Comparison of ENCODE assay signal across 18 mouse cellular contexts in genomic region chr7:16827274-16827673, GRCm38 (mm10). TPM values are rescaled to one million over a fixed set of nuclear protein-coding genes. Genes with fewer than 3 reads are reported as not detected.
DNase-seq lines count a peak whose midpoint lies in the region; ATAC-seq and TF ChIP-seq lines count a peak whose summit lies in the region.
"Had no signal": no experiment of that assay in that cellular context is flagged by ENCODE, and none has a peak within 500 bp of the region (broad histone marks: within the 10 kb centered on the region; RNA-seq: fewer than 3 reads in every experiment).

No protein-coding gene starts in this region.

- no peak for TF ChIP-seq CTCF in left cerebral cortex, adult 2 months (IDR thresholded peaks at IDR 0.05)

- H3K27ac ChIP-seq in left cerebral cortex, adult 2 months, result peak overlapping the region; percentile 62
- H3K27ac ChIP-seq: hindbrain, embryonic 10.5 days; limb, embryonic 10.5 days; neural tube, embryonic 13.5 days had no signal

- intact Hi-C loops in left cerebral cortex, adult 2 months (cut with DNase I), result no loop called here
- intact Hi-C loops in left cerebral cortex, postnatal 10 days (cut with DNase I), result no loop called here

- ATAC-seq in CD4-positive, CD25-positive, alpha-beta regulatory T cell, adult 4 months, result no peak
- ATAC-seq in common myeloid progenitor, adult 5-6 weeks (replicated peaks; ENCODE audit: low read depth, poor library complexity, severe bottlenecking), result peak; percentile 85

- no peak overlapping the region for H3K4me3 ChIP-seq in left cerebral cortex, adult 2 months
- H3K4me3 ChIP-seq: hindbrain, embryonic 10.5 days; limb, embryonic 10.5 days; neural tube, embryonic 13.5 days had no signal

- DNase-seq in CD4-positive, CD25-positive, alpha-beta regulatory T cell, adult 2 months (ENCODE audit: low read depth, low spot score), result peak; percentile 38
- no peak for DNase-seq in left cerebral cortex, adult 2 months (ENCODE audit: extremely low spot score in 1 of 2, low spot score in 2 of 2)
- DNase-seq in left cerebral cortex, postnatal 10 days (ENCODE audit: extremely low spot score in 1 of 2, low spot score in 2 of 2), result no peak
- peak; percentile 68 for DNase-seq in naive thymus-derived CD4-positive, alpha-beta T cell, adult 2 months (ENCODE audit: low read depth)
- no peak for DNase-seq in adipocyte (ENCODE audit: low spot score)
- no peak for DNase-seq in adrenal gland, adult 18-20 months (ENCODE audit: low spot score in 2 of 2)
- DNase-seq: adrenal gland, postnatal 10 days; cerebellum, adult 9-10 months; embryo, embryonic 11 days; gastrocnemius, postnatal 10 days; kidney, adult 11 months; kidney, postnatal 25 days; thymus, adult 18-20 months had no signal

RNA-seq across cellular contexts. Expression of gene Fkrp, which starts 10.7 kb away (rescaled TPM):
- polyA plus RNA-seq in CD4-positive, CD25-positive, alpha-beta regulatory T cell, adult 4 months (2017; shearing (Covaris generic)), result 10 to 100 TPM in 1 of 2 experiments, 1 to 10 TPM in 1; 6.8 to 11.2 TPM
- total RNA-seq in left cerebral cortex, adult 2 months (2021), result 10 to 100 TPM; 51.0 to 52.2 TPM
- 10 to 100 TPM; 49.9 to 51.7 TPM for total RNA-seq in left cerebral cortex, postnatal 10 days (2021)
- total RNA-seq in common myeloid progenitor, adult 5-6 weeks (2017), result 9.1 and 11.4 TPM in 2 replicates
- 10 to 100 TPM; 23.7 to 25.2 TPM for total RNA-seq in adrenal gland, adult 18-20 months (2021)

RNA-seq across cellular contexts. Expression of gene Strn4, which starts 11.6 kb away (rescaled TPM):
- 10 to 100 TPM; 19.2 TPM for polyA plus RNA-seq in CD4-positive, CD25-positive, alpha-beta regulatory T cell, adult 4 months (2017; shearing (Covaris generic))
- total RNA-seq in left cerebral cortex, adult 2 months (2021), result 100 to 1,000 TPM; 287 to 321 TPM
- total RNA-seq in left cerebral cortex, postnatal 10 days (2021), result 100 to 1,000 TPM; 269 to 272 TPM
- 50.2 and 51.1 TPM in 2 replicates for total RNA-seq in common myeloid progenitor, adult 5-6 weeks (2017)
- 10 to 100 TPM; 67.7 to 69.3 TPM for total RNA-seq in adrenal gland, adult 18-20 months (2021)

RNA-seq across cellular contexts. Expression of gene Prkd2, which starts 15.4 kb away (rescaled TPM):
- polyA plus RNA-seq in CD4-positive, CD25-positive, alpha-beta regulatory T cell, adult 4 months (2017; shearing (Covaris generic)), result 10 to 100 TPM; 57.3 to 60.0 TPM
- total RNA-seq in left cerebral cortex, adult 2 months (2021), result 10 to 100 TPM in 1 of 2 experiments, 1 to 10 TPM in 1; 6.3 to 12.0 TPM
- total RNA-seq in left cerebral cortex, postnatal 10 days (2021), result 1 to 10 TPM; 6.4 to 6.8 TPM
- 7.0 and 12.9 TPM in 2 replicates for total RNA-seq in common myeloid progenitor, adult 5-6 weeks (2017)
- 10 to 100 TPM; 13.9 to 23.3 TPM for total RNA-seq in adrenal gland, adult 18-20 months (2021)

RNA-seq across cellular contexts. Expression of gene Slc1a5, which starts 46.1 kb away (rescaled TPM):
- 100 to 1,000 TPM; 142 to 182 TPM for polyA plus RNA-seq in CD4-positive, CD25-positive, alpha-beta regulatory T cell, adult 4 months (2017; shearing (Covaris generic))
- total RNA-seq in left cerebral cortex, adult 2 months (2021), result 1 to 10 TPM; 3.2 to 6.2 TPM
- total RNA-seq in left cerebral cortex, postnatal 10 days (2021), result 1 to 10 TPM; 3.9 to 4.3 TPM
- total RNA-seq in common myeloid progenitor, adult 5-6 weeks (2017), result 30.6 and 51.4 TPM in 2 replicates
- total RNA-seq in adrenal gland, adult 18-20 months (2021), result 100 to 1,000 TPM in 1 of 2 experiments, 10 to 100 TPM in 1; 89.3 to 253 TPM

RNA-seq across cellular contexts. Expression of gene Dact3, which starts 47.8 kb away (rescaled TPM):
- not detected for polyA plus RNA-seq in CD4-positive, CD25-positive, alpha-beta regulatory T cell, adult 4 months (2017; shearing (Covaris generic))
- total RNA-seq in left cerebral cortex, adult 2 months (2021), result 100 to 1,000 TPM; 188 to 196 TPM
- total RNA-seq in left cerebral cortex, postnatal 10 days (2021), result 100 to 1,000 TPM; 103 TPM
- 0.14 and 1.1 TPM in 2 replicates for total RNA-seq in common myeloid progenitor, adult 5-6 weeks (2017)
- 1 to 10 TPM; 3.1 to 3.8 TPM for total RNA-seq in adrenal gland, adult 18-20 months (2021)

Comparison
In these comparisons a context has a peak if more than half of its experiments do, and no peak if none do; other contexts are left out.
1. DNase-seq: peak in CD4-positive, CD25-positive, alpha-beta regulatory T cell, adult 2 months (single experiment) and naive thymus-derived CD4-positive, alpha-beta T cell, adult 2 months (single experiment); none in left cerebral cortex, adult 2 months (0 of 2), left cerebral cortex, postnatal 10 days (0 of 2), adipocyte (single experiment) and adrenal gland, adult 18-20 months (0 of 2).